Comparison of ENCODE assay signal across 14 mouse cellular contexts in genomic region chr5:3387138-3387537, GRCm38 (mm10). TPM values are rescaled to one million over a fixed set of nuclear protein-coding genes. Genes with fewer than 3 reads are reported as not detected.
A peak's percentile ranks its signal among the peaks of the same experiment; 100 is the strongest.
DNase-seq lines count a peak whose midpoint lies in the region; ATAC-seq and TF ChIP-seq lines count a peak whose summit lies in the region.
"Had no signal": no experiment of that assay in that cellular context is flagged by ENCODE, and none has a peak within 500 bp of the region (broad histone marks: within the 10 kb centered on the region; RNA-seq: fewer than 3 reads in every experiment).

No protein-coding gene starts in this region.

- no peak for TF ChIP-seq POLR2A in CH12.LX (IDR thresholded peaks at IDR 0.05; ENCODE audit: low read depth, low read length)

- H3K79me2 ChIP-seq in CH12.LX (replicated peaks; ENCODE audit: control insufficient read depth, extremely low read depth, insufficient read depth, poor library complexity, severe bottlenecking) = peaks cover 83% of the 10 kb centered on the region

- H3K4me3 ChIP-seq in heart, embryonic 16.5 days (ENCODE audit: low read length) = no peak overlapping the region
- H3K4me3 ChIP-seq in CH12.LX (replicated peaks in 1 of 3; ENCODE audit: low read depth in 2 of 3, low read length in 2 of 3, poor library complexity in 1 of 3) = no peak overlapping the region
- no peak overlapping the region for H3K4me3 ChIP-seq in liver, embryonic 13.5 days (replicated peaks)
- H3K4me3 ChIP-seq: midbrain, embryonic 12.5 days had no signal

- H3K9ac ChIP-seq in heart, embryonic 16.5 days (ENCODE audit: low read length) = no peak overlapping the region
- no peak overlapping the region for H3K9ac ChIP-seq in CH12.LX (ENCODE audit: insufficient read depth, low read depth)
- H3K9ac ChIP-seq in liver, embryonic 13.5 days = no peak overlapping the region
- H3K9ac ChIP-seq: midbrain, embryonic 12.5 days had no signal

- H3K4me1 ChIP-seq in heart, embryonic 16.5 days (ENCODE audit: control insufficient read depth, insufficient read depth, low read length) = peaks cover 26% of the 10 kb centered on the region
- peaks cover 21 to 55% of the 10 kb centered on the region in 2 experiments for H3K4me1 ChIP-seq in CH12.LX (ENCODE audit: control insufficient read depth in 1 of 2, insufficient read depth in 2 of 2)
- peaks cover 33% of the 10 kb centered on the region for H3K4me1 ChIP-seq in liver, embryonic 13.5 days (replicated peaks)

- WGBS in heart, embryonic 16.5 days = 53% methylated on average over 5 of the region's 5 CpGs
- whole genome bisulfite sequencing in liver, embryonic 13.5 days (ENCODE audit: insufficient replicate concordance) = 54% methylated on average over 5 of the region's 5 CpGs

- dilution Hi-C loops in CH12.LX (cut with MboI; ENCODE audit: extremely low pct_ligation_motif_present, extremely low pct_unique_long_range_greater_than_20kb, low sequenced_read_pairs) = no loop called here

- H3K36me3 ChIP-seq in heart, embryonic 16.5 days (ENCODE audit: control insufficient read depth, insufficient read depth) = peaks cover 5% of the 10 kb centered on the region; the same call in 1 of the 2 replicates
- H3K36me3 ChIP-seq in CH12.LX (replicated peaks in 1 of 2; ENCODE audit: control insufficient read depth in 1 of 2, insufficient read depth in 1 of 2, low read length in 1 of 2) = peaks cover 32 to 63% of the 10 kb centered on the region in 2 experiments
- 0 out of 2 replicates have a peak, but pooled peaks cover 3% of the 10 kb centered on the region for H3K36me3 ChIP-seq in liver, embryonic 13.5 days
- H3K36me3 ChIP-seq: midbrain, embryonic 12.5 days had no signal

- no peaks in the 10 kb centered on the region for H3K9me3 ChIP-seq in heart, embryonic 16.5 days (replicated peaks; ENCODE audit: control insufficient read depth, low read length)
- H3K9me3 ChIP-seq in CH12.LX (replicated peaks; ENCODE audit: low read length) = no peaks in the 10 kb centered on the region
- no peaks in the 10 kb centered on the region for H3K9me3 ChIP-seq in liver, embryonic 13.5 days (replicated peaks)
- H3K9me3 ChIP-seq: midbrain, embryonic 12.5 days had no signal

- intact Hi-C loops in heart, postnatal 36 days (cut with DNase I) = no loop called here

- in situ Hi-C loops in CH12.LX (cut with MboI; ENCODE audit: low pct_ligation_motif_present, low pct_unique_long_range_greater_than_20kb, low sequenced_read_pairs) = no loop called here

- H3K27ac ChIP-seq in heart, embryonic 16.5 days (ENCODE audit: low read length) = peak overlapping the region; percentile 58
- H3K27ac ChIP-seq in CH12.LX (ENCODE audit: insufficient read depth, low read depth) = peak overlapping the region; percentile 29; the same call in 1 of the 2 replicates
- no peak overlapping the region for H3K27ac ChIP-seq in liver, embryonic 13.5 days
- H3K27ac ChIP-seq: midbrain, embryonic 12.5 days had no signal

- no peaks in the 10 kb centered on the region for H3K27me3 ChIP-seq in heart, embryonic 16.5 days (ENCODE audit: control insufficient read depth, insufficient read depth, low read length)
- H3K27me3 ChIP-seq in CH12.LX (replicated peaks) = no peaks in the 10 kb centered on the region
- no peaks in the 10 kb centered on the region for H3K27me3 ChIP-seq in liver, embryonic 13.5 days
- H3K27me3 ChIP-seq: midbrain, embryonic 12.5 days had no signal

- peak overlapping the region; percentile 39; the same call in 1 of the 2 replicates for H3K4me2 ChIP-seq in heart, embryonic 16.5 days (ENCODE audit: low read depth, low read length)
- no peak overlapping the region for H3K4me2 ChIP-seq in CH12.LX (ENCODE audit: insufficient read depth, low read depth, poor library complexity, severe bottlenecking)
- no peak overlapping the region for H3K4me2 ChIP-seq in liver, embryonic 13.5 days
- H3K4me2 ChIP-seq: midbrain, embryonic 12.5 days had no signal

- no peak for TF ChIP-seq CTCF in CH12.LX (conservative IDR thresholded peaks at IDR 0.05 in 1 of 2, IDR thresholded peaks at IDR 0.05 in 1 of 2; ENCODE audit: low read depth in 2 of 2, low read length in 2 of 2)

- DNase-seq in heart, postnatal 36 days = no peak
- no peak for DNase-seq in CH12.LX (ENCODE audit: extremely low read depth)
- peak; percentile 68 for DNase-seq in ES-CJ7 (ENCODE audit: low read depth, low spot score)
- no peak for DNase-seq in liver, embryonic 13.5 days
- DNase-seq in embryo, embryonic 11 days = no peak
- DNase-seq in layer of hippocampus, postnatal 25 days (ENCODE audit: extremely low spot score in 1 of 2, low spot score in 1 of 2) = no peak
- DNase-seq: cerebellum, adult 11 months; gastrocnemius, postnatal 14 days; spleen, adult 18-20 months; thymus, adult 2 months had no signal

- no peak for TF ChIP-seq EP300 in CH12.LX (IDR thresholded peaks at IDR 0.05; ENCODE audit: low read length)

- no peak for TF ChIP-seq RAD21 in CH12.LX (IDR thresholded peaks at IDR 0.05; ENCODE audit: low read depth, low read length)

- no peak for ATAC-seq in heart, embryonic 16.5 days (replicated peaks; ENCODE audit: extremely low read depth, insufficient read depth, low FRiP score)
- ATAC-seq in liver, embryonic 13.5 days (ENCODE audit: low read depth) = 0 out of 2 replicates have a peak, but pooled peaks have one; percentile 44
- ATAC-seq in inflammation-experienced regulatory T-cells, adult 6 months = no peak
- ATAC-seq: intestine, postnatal 0 days had no signal

TF ChIP-seq in CH12.LX, 34 proteins besides CTCF, POLR2A, EP300 and RAD21:
- TF ChIP-seq MAX (IDR thresholded peaks at IDR 0.05; ENCODE audit: low read length) (0 out of 2 replicates have a peak, but pooled peaks have one; percentile 31), MAFK (IDR thresholded peaks at IDR 0.05; ENCODE audit: insufficient replicate concordance, low read length) (no peak), KAT2A (IDR thresholded peaks at IDR 0.05; ENCODE audit: insufficient replicate concordance, low read length) (no peak), JUND (conservative IDR thresholded peaks at IDR 0.05; ENCODE audit: low read depth, low read length) (no peak)

RNA-seq across cellular contexts. Expression of gene Cdk6, which starts 45.9 kb away (rescaled TPM):
- polyA plus RNA-seq in heart, embryonic 16.5 days (2015; fragmentation: Nextera tagmentation; extraction: Ambion mirVana) = 37.7 and 39.3 TPM in 2 replicates
- total RNA-seq in heart, postnatal 36 days (2021) = 10 to 100 TPM; 10.6 to 14.0 TPM
- total RNA-seq in CH12.LX (2012; rRNA removed) (141 and 171 TPM in 2 replicates), CH12.LX (2014; rRNA removed) (34.7 and 40.4 TPM in 2 replicates)
- polyA plus RNA-seq in CH12.LX (2012; ENCODE audit: insufficient read length, low read depth) = 45.2 and 50.8 TPM in 2 replicates
- 23.0 and 26.0 TPM in 2 replicates for polyA plus RNA-seq in liver, embryonic 13.5 days (2015; fragmentation: Nextera tagmentation; extraction: Ambion mirVana)
- polyA plus RNA-seq in inflammation-experienced regulatory T-cells, adult 6 months (2017; shearing (Covaris generic)) = 10 to 100 TPM; 21.7 to 46.6 (median 26.3) TPM
- total RNA-seq in layer of hippocampus, postnatal 25 days (2021) = 1 to 10 TPM; 2.8 to 5.1 TPM
